Mouse (Mus musculus) bone marrow, adult 2 months (tissue): Measurements from ENCODE around the gene Casq2. TPM values are rescaled to one million over a fixed set of nuclear protein-coding genes. Genes with fewer than 3 reads are reported as not detected.

Experiments used
- H3K27ac ChIP-seq: fragments of 200-500 bp; 2 replicates; pipeline ENCODE4 v1.5.1; 2012; ENCODE audit warnings: low read depth, mild to moderate bottlenecking, control low read depth, inconsistent platforms, low read length; ENCODE audit not compliant: control insufficient read depth, poor library complexity, insufficient read depth
- H3K4me1 ChIP-seq: fragments of 200-500 bp; 2 replicates; pipeline ENCODE4 v1.6.1; 2011; ENCODE audit warnings: low read length; ENCODE audit not compliant: control insufficient read depth, insufficient read depth
- H3K4me3 ChIP-seq: fragments of 200-500 bp; replicated peaks from 2 replicates; pipeline ENCODE3; 2011; ENCODE audit warnings: mild to moderate bottlenecking, low read depth, low read length, control low read depth; ENCODE audit not compliant: control insufficient read depth
- CTCF ChIP-seq: fragments of 200-500 bp; IDR thresholded peaks from 2 replicates; pipeline ENCODE4 v1.5.1; 2011; ENCODE audit warnings: low read length, control low read depth; ENCODE audit not compliant: control insufficient read depth, insufficient read depth
- POLR2A ChIP-seq: fragments of 200-500 bp; IDR thresholded peaks from 2 replicates; pipeline ENCODE4 v1.6.1; 2011; ENCODE audit warnings: low read depth, mild to moderate bottlenecking, control low read depth, low read length, borderline replicate concordance; ENCODE audit not compliant: control insufficient read depth
- WGBS: fragments of 180-500 bp; shearing (Covaris S2); methylation state at CpG from one replicate; pipeline ENCODE4 v1.1.7; 2018; 5-methylcytosine and 5-hydroxymethylcytosine counted together
- polyA plus RNA-seq: library from polyadenylated mRNA; stranded (reverse); fragments of >200 nt; gene quantifications from 2 replicates; pipeline ENCODE4 v1.2.4, GENCODE M21; 2011; ENCODE audit warnings: low replicate concordance; ENCODE audit not compliant: missing spikeins, insufficient read depth, insufficient read length

The Casq2 gene
- not detected in 2 replicates for polyA plus RNA-seq

DNA sequence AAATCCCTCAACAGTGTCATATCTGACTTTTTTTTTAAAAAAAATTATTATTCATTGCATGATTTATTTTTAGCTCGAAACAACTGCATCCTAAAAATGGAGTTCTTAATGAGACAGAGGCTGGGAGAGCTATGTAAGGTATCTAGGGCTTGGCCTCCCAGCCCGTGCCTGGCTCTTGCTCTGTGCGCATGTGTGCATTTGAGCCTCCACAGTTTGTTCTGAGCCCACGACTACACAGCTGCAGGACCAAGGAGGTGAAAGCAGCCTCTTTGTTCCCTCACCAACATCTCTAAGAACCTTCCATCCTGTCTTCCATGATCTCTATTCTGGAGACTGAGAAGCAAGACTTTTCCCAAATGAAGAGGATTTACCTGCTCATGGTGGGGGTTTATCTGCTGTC, at the start of gene Casq2:
TSS of gene Casq2 (plus strand) at position 133 of the 400 bp plus-strand sequence.
- 65% methylated on average over 4 of the region's 4 CpGs for WGBS
- no peak within 1 kb of the TSS for H3K27ac ChIP-seq
- no peak within 1 kb of the TSS for H3K4me3 ChIP-seq
- no peak for TF ChIP-seq CTCF
- TF ChIP-seq POLR2A = no peak
- H3K4me1 ChIP-seq = no peaks in the 10 kb centered on the region

DNA sequence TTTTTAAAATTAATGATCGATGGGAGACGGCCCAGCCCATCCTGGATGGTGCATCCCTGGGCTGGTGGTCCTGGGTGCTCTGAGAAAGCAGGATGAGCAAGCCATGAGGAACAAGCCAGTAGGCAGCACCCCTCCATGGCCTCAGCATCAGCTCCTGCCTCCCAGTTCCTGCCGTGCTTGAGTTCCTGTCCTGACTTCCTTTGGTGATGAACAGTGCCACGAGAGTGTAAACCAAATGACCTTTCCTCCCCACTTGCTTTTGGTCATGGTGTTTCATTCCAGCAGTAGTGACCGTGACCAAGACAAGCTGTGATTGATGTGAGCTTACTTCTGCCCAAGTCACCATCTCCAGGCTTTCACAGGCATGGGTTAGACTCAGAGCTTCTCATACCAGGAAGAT, 48.4 kb upstream of the Casq2 start:
- no peaks in the 10 kb centered on the region for H3K4me1 ChIP-seq
- 62% methylated on average over 5 of the region's 5 CpGs for WGBS
- no peak for TF ChIP-seq CTCF
- no peak for TF ChIP-seq POLR2A
- no peak overlapping the region for H3K4me3 ChIP-seq
- H3K27ac ChIP-seq = no peak overlapping the region

DNA sequence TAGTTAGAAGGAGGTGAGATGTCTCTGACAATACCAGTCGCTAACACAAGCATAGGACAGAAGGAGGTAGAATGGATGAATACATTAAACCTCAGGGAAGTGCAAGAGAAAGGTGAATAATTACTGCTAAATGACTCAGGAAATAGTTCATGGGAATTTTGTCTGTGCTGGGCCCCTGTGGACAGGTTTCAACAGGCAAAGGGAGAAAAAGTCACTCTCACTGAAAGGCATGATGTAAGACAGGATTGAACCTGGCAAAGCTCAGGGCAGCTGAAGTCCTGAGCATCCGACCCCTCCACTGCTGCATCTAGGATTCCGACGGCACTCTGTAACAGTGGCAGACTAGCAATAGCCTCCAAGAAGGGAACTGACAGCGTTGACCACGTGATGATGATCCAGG, 47.6 kb upstream of the Casq2 start:
- Histone ChIP-seq H3K27ac (no peak overlapping the region), H3K4me3 (no peak overlapping the region), H3K4me1 (no peaks in the 10 kb centered on the region)
- 76% methylated on average over 6 of the region's 6 CpGs for WGBS
- TF ChIP-seq CTCF = no peak
- TF ChIP-seq POLR2A = no peak

DNA sequence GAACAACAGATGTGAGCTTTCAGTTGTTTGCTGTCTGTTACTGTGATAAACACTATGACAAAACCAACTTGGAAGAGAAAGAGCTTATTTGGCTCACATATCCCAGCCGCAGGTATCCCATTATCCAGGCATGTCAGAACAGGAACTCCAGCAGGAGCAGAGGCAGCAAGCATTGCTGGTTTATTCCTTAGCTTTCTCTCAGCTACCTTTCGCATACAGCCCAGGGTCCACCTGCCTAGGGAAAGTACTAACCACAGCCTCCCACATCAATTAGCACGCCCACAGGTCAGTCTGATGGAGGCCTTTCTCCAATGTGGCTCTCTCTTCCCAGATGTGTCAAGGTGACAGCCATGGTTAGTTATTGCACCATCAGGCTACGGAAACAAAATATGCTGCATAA, 44.6 kb upstream of the Casq2 start:
- 83% methylated on average over 4 of the region's 4 CpGs for WGBS
- TF ChIP-seq POLR2A (no peak), CTCF (no peak)
- Histone ChIP-seq H3K4me1 (no peaks in the 10 kb centered on the region), H3K4me3 (no peak overlapping the region), H3K27ac (no peak overlapping the region)

DNA sequence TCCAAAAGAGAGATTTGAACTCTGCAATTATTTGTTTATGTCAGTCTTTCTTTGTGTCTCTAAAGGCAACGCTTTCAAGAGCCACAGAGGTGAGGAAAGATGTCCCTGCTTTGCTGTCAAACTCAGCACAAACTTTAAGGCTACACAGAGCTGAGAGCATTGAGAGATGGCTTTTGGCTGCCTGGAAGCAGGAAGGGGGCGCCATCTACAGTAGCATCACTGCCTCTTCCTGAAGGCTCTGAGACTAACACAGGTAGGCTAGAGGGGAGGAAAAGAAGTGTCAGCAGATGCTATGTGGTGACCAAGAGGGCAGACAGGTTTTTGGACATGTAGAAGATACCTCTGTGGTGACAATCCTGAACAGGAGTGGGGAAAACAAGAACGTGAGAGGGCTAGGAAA, 41.1 kb upstream of the Casq2 start:
- WGBS = 31% methylated on average over 3 of the region's 3 CpGs
- Histone ChIP-seq H3K4me1 (no peaks in the 10 kb centered on the region), H3K27ac (no peak overlapping the region), H3K4me3 (no peak overlapping the region)
- TF ChIP-seq POLR2A = no peak
- TF ChIP-seq CTCF = no peak

DNA sequence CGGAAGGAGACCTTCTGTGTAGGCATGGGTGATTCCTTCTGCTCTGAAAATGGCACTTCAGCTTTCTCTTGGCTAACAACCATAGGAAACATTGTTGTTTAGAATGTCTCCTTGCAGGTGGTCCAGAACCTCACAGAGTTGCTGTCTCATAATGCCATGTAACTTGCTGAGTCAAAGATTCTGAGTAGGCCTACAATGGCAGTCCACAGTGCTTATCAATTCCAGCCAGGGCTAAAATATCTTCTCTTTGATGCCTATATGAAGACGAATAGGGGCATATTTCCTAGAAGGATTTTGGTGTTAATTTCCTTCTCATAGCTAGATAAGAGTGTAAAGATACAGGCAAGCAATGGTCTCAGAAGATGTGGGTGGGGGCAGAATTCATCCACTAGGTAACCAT, 38.7 kb upstream of the Casq2 start:
- no peak overlapping the region for H3K4me3 ChIP-seq
- H3K4me1 ChIP-seq = no peaks in the 10 kb centered on the region
- WGBS = 79% methylated on average over 2 of the region's 2 CpGs
- no peak for TF ChIP-seq POLR2A
- TF ChIP-seq CTCF = no peak
- no peak overlapping the region for H3K27ac ChIP-seq

DNA sequence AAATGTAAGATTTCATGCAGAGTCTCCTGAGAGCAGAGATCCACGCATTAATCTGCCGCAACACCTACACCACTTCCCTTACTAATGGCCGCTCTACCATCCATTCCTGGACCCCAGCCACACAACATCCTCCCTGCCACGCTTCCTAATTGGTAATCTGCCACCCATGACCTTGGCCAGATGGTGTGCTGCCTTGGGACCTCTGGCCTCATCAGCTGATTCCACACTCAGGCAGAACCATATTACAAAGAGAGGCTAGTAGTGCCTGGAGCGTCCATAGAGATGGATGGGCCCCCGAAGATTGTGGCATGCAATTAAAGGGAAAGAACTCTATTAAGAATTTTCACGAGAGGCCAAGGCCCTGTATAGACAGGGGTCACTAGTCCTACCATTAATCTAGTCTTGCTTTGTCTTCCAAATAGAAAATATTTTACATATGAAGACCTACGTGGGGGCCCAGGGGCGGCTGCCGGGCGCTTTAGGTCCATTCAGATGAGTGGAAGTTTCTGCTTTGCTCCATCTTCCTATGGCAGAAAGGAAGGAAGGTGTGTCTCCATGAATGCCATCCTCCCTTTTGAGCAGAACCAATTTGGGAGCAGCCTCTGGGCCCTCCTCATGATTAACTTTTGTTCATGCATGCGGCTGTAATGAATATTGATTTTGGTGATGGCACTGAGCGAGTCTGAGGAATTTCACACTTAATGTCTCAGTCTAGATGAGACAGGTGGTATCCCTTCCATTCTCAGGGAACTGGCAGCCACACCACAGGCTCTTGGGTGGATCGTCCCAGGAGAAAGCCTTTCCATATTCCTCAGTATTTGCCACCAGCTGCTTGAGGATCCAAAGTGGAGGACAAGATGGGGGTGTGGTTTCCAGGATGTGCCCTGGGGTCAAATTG, 36.8 kb upstream of the Casq2 start:
- TF ChIP-seq POLR2A = no peak
- no peak for TF ChIP-seq CTCF
- Histone ChIP-seq H3K27ac (no peak overlapping the region), H3K4me3 (no peak overlapping the region), H3K4me1 (no peaks in the 10 kb centered on the region)
- WGBS = 83% methylated on average over 14 of the region's 14 CpGs

DNA sequence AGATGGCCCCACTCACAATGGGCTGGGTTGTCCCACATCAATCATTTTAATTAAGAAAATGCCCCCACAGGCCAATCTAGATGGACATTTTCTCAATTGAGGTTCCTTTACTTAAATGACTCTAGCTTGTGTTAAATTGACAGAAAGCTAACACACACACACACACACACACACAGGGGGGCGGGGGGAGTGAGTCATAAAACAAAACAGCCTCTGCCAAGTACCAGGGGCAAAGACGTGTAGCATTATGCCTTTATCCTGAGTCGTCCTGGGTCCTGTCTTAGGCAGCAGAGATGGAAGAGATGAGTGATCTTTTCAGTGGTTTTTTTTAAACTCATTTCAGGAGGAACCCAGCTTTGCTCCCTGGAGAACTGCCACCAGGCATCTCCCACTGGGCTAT, 34.2 kb upstream of the Casq2 start:
- 68% methylated on average over 3 of the region's 3 CpGs for WGBS
- no peak overlapping the region for H3K4me3 ChIP-seq
- TF ChIP-seq CTCF (no peak), POLR2A (no peak)
- H3K4me1 ChIP-seq = no peaks in the 10 kb centered on the region
- H3K27ac ChIP-seq = no peak overlapping the region
